Comparison of ENCODE assay signal across 7 mouse cellular contexts in genomic region chr13:54944411-54945157, GRCm38 (mm10). TPM values are rescaled to one million over a fixed set of nuclear protein-coding genes. Genes with fewer than 3 reads are reported as not detected.
DNase-seq lines count a peak whose midpoint lies in the region.

No protein-coding gene starts in this region.

- peak; percentile 56 for DNase-seq in cerebellum, adult 9-11 months
- no peak for DNase-seq in cerebellum, adult 9-10 months
- DNase-seq in left cerebral cortex, postnatal 4 days = peak; percentile 73
- no peak for DNase-seq in left cerebral cortex, postnatal 36 days (ENCODE audit: low spot score in 2 of 2)
- peak; percentile 61 for DNase-seq in right cerebral cortex, postnatal 14 days
- DNase-seq in right cerebral cortex, adult 18-20 months = no peak
- DNase-seq in kidney, adult 11 months = no peak

- intact Hi-C loops in left cerebral cortex, postnatal 4 days (cut with DNase I) = no loop called here
- intact Hi-C loops in left cerebral cortex, postnatal 36 days (cut with DNase I) = loop anchor here (5.0 kb wide), 2 partner anchors 132 to 147 kb away; no protein-coding TSS in a partner anchor

RNA-seq across cellular contexts. Expression of gene Unc5a, which starts 4.6 kb away (rescaled TPM):
- total RNA-seq in left cerebral cortex, postnatal 4 days (2021) = 10 to 100 TPM; 51.7 to 52.6 TPM
- total RNA-seq in left cerebral cortex, postnatal 36 days (2021) = 100 to 1,000 TPM in 1 of 2 experiments, 10 to 100 TPM in 1; 96.3 to 101 TPM

Comparison
In these comparisons a context has a peak if more than half of its experiments do, and no peak if none do; other contexts are left out.
1. DNase-seq: peak in cerebellum, adult 9-11 months (single experiment), left cerebral cortex, postnatal 4 days (single experiment) and right cerebral cortex, postnatal 14 days (single experiment); none in cerebellum, adult 9-10 months (single experiment), left cerebral cortex, postnatal 36 days (0 of 2), right cerebral cortex, adult 18-20 months (single experiment) and kidney, adult 11 months (single experiment).